Mouse (Mus musculus) kidney, adult 2 months (tissue): Measurements from ENCODE around the gene Pou3f1. TPM values are rescaled to one million over a fixed set of nuclear protein-coding genes. Genes with fewer than 3 reads are reported as not detected.

ENCODE experiments used
- DNase-seq: peaks from one replicate; pipeline ENCODE4 v3.0.0; 2021
- H3K27ac ChIP-seq: fragments of 200-500 bp; 2 replicates; pipeline ENCODE4 v1.5.1; 2012; ENCODE audit warnings: low read depth, low read length, control low read depth, inconsistent platforms; ENCODE audit not compliant: insufficient read depth
- H3K27me3 ChIP-seq: fragments of 200-500 bp; replicated peaks from 2 replicates; pipeline ENCODE4 v1.6.1; 2012; ENCODE audit warnings: mild to moderate bottlenecking, moderate library complexity, low read length, inconsistent platforms; ENCODE audit not compliant: control insufficient read depth, insufficient read depth
- H3K36me3 ChIP-seq: fragments of 200-500 bp; 2 replicates; pipeline ENCODE4 v1.6.1; 2012; ENCODE audit warnings: mild to moderate bottlenecking, moderate library complexity, low read length, inconsistent platforms; ENCODE audit not compliant: control insufficient read depth, insufficient read depth
- H3K4me1 ChIP-seq: fragments of 200-500 bp; 2 replicates; pipeline ENCODE4 v1.6.1; 2011; ENCODE audit warnings: low read length; ENCODE audit not compliant: control insufficient read depth, insufficient read depth
- H3K4me3 ChIP-seq: fragments of 200-500 bp; 2 replicates; pipeline ENCODE4 v1.5.1; 2011; ENCODE audit warnings: mild to moderate bottlenecking, low read depth, low read length, control low read depth; ENCODE audit not compliant: insufficient read depth
- CTCF ChIP-seq: fragments of 200-500 bp; conservative IDR thresholded peaks from 2 replicates; pipeline ENCODE4 v1.5.1; 2011; ENCODE audit warnings: low read depth, mild to moderate bottlenecking, control low read depth, low read length, moderate library complexity, mixed read lengths; ENCODE audit not compliant: insufficient read depth, insufficient read length
- POLR2A ChIP-seq: fragments of 200-500 bp; IDR thresholded peaks from one replicate; pipeline ENCODE4 v1.6.1; 2011; ENCODE audit warnings: low read depth, low read length, control low read depth
- WGBS: fragments of 180-500 bp; shearing (Covaris S2); methylation state at CpG from one replicate; pipeline ENCODE4 v1.1.7; 2018; 5-methylcytosine and 5-hydroxymethylcytosine counted together
- polyA plus RNA-seq: library from polyadenylated mRNA; depleted of rRNA; stranded (reverse); fragments of >200 nt; gene quantifications from 2 replicates; pipeline ENCODE4 v1.2.3, GENCODE M21; 2012

The Pou3f1 gene
- polyA plus RNA-seq, 1 experiment: 0.02 TPM

GRCm38 (mm10) chr4:124616636-124617035, 40.0 kb upstream of the Pou3f1 start:
- Histone ChIP-seq H3K36me3 (no peaks in the 10 kb centered on the region), H3K4me3 (no peak overlapping the region), H3K27me3 (no peaks in the 10 kb centered on the region), H3K27ac (no peak overlapping the region), H3K4me1 (no peaks in the 10 kb centered on the region)
- DNase-seq: no peak
- TF ChIP-seq CTCF: no peak
- no peak for TF ChIP-seq POLR2A
- WGBS: 56% methylated on average over 1 of the region's 1 CpGs

- no peak overlapping the region for H3K27ac ChIP-seq
- no peaks in the 10 kb centered on the region for H3K4me1 ChIP-seq
- H3K27me3 ChIP-seq: no peaks in the 10 kb centered on the region
- no peak for DNase-seq
- WGBS: 22% methylated on average over 16 of the region's 16 CpGs
- H3K36me3 ChIP-seq: no peaks in the 10 kb centered on the region
- TF ChIP-seq POLR2A (no peak), CTCF (no peak)
- no peak overlapping the region for H3K4me3 ChIP-seq
These were observed 38.0 kb upstream of the Pou3f1 start for GRCm38 (mm10) chr4:124618599-124618998.

DNA sequence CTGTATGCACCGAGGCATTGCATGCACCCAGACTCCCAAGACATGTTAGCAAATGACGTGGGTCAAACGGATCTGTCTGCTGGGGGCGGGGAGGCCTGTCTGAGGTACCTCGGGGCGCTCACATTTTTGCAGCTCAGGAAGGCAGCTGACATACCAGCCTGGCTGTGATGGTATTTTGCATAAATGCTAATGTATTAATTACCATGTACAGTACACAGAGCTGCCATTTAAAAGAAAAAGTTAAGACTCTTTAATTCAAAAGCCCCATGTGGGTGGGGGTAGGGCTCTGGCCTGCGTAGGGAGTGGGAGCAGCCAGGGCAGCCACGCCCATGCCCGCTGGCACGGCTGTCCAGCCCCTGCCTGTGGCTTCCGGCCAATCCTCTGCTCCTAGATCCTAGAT, 35.2 kb upstream of the Pou3f1 start:
- Histone ChIP-seq H3K36me3 (no peaks in the 10 kb centered on the region), H3K4me3 (no peak overlapping the region), H3K27me3 (no peaks in the 10 kb centered on the region), H3K27ac (no peak overlapping the region), H3K4me1 (no peaks in the 10 kb centered on the region)
- no peak for DNase-seq
- WGBS: 62% methylated on average over 11 of the region's 11 CpGs
- no peak for TF ChIP-seq POLR2A
- no peak for TF ChIP-seq CTCF

GRCm38 (mm10) chr4:124622566-124622965, 34.0 kb upstream of the Pou3f1 start:
- Histone ChIP-seq H3K4me3 (no peak overlapping the region), H3K36me3 (no peaks in the 10 kb centered on the region), H3K4me1 (no peaks in the 10 kb centered on the region), H3K27me3 (no peaks in the 10 kb centered on the region), H3K27ac (no peak overlapping the region)
- no peak for DNase-seq
- WGBS: 90% methylated on average over 5 of the region's 5 CpGs
- TF ChIP-seq POLR2A: no peak
- no peak for TF ChIP-seq CTCF

DNA sequence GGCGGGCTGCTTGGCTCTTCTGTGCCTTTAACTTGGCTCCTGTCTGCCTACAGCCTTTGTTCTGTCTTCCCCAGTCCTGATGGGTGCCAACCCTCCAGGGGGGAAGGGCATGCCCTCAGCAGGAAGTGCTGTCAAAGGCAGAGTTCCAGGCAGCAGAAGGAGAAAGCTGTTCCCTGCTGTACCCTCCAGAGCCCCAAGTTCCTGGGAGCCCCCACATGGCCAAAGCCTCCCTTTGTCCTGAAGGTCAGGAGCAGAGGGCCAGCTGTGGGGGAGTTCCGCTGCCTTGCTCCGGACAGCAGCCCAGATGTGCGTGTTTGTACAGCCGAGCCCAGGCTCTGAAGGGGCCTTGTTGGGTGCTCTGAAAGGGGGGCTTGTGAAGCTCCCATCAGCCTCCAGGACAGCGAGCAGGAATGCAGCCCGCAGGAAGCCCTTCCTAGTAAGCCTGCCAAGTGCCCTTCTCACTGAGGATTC, 32.5 kb upstream of the Pou3f1 start:
- Histone ChIP-seq H3K27me3 (no peaks in the 10 kb centered on the region), H3K4me3 (no peak overlapping the region), H3K36me3 (no peaks in the 10 kb centered on the region), H3K4me1 (no peaks in the 10 kb centered on the region), H3K27ac (no peak overlapping the region)
- no peak for DNase-seq
- TF ChIP-seq CTCF: no peak
- 30% methylated on average over 7 of the region's 7 CpGs for whole genome bisulfite sequencing

- DNase-seq: no peak
These were observed 29.8 kb upstream of the Pou3f1 start for GRCm38 (mm10) chr4:124626836-124627235.

DNA sequence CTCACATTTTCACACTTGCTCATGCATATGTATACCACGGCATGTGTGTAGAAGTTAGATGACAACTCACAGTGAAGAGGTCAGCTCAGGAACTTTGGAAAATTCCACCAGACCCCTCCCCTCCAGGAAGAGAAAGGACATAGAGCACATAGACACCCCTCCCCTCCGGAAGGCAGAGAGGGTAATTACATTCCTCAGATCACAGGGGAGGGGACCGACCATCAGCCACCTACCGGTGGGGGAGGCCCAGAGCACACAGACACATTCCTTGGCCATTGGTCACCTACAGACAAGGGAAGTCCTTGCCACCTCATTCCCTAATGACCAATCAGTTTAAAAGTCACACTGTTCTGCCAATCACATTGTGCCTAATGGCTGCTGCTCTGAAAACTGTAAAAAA, 25.2 kb upstream of the Pou3f1 start:
- 28% methylated on average over 4 of the region's 4 CpGs for WGBS

More at GRCm38 (mm10) chr4:124626836-124627235, 29.8 kb upstream of the Pou3f1 start:
- Histone ChIP-seq H3K27me3 (no peaks in the 10 kb centered on the region), H3K27ac (no peak overlapping the region), H3K4me3 (no peak overlapping the region), H3K36me3 (no peaks in the 10 kb centered on the region), H3K4me1 (no peaks in the 10 kb centered on the region)
- TF ChIP-seq POLR2A (no peak), CTCF (no peak)
- 75% methylated on average over 1 of the region's 1 CpGs for WGBS

More for the DNA sequence above, 25.2 kb upstream of the Pou3f1 start:
- Histone ChIP-seq H3K4me3 (no peak overlapping the region), H3K27me3 (no peaks in the 10 kb centered on the region), H3K27ac (no peak overlapping the region), H3K36me3 (no peaks in the 10 kb centered on the region), H3K4me1 (no peaks in the 10 kb centered on the region)
- DNase-seq: no peak
- TF ChIP-seq POLR2A: no peak
- no peak for TF ChIP-seq CTCF
